Mouse (Mus musculus): ENCODE measurements at regions not wholly inside any gene's neighbourhood (a gene's known extent, or its start where the extent isn't known, plus 50 kb on each side); places are given as distances from the start of the nearest gene placed in this dataset.

- Histone ChIP-seq H3K4me3 (ENCODE audit: low read depth, low read length) (no peak overlapping the region), H3K27ac (ENCODE audit: low read depth, low read length) (no peak overlapping the region), H3K27me3 (replicated peaks; ENCODE audit: control insufficient read depth, insufficient read depth, low read length) (no peaks in the 10 kb centered on the region), H3K9ac (ENCODE audit: low read depth, low read length) (no peak overlapping the region), H3K4me2 (no peak overlapping the region), H3K4me1 (replicated peaks; ENCODE audit: control insufficient read depth, insufficient read depth, low read length) (no peaks in the 10 kb centered on the region), H3K36me3 (ENCODE audit: control insufficient read depth, insufficient read depth, low read length) (no peaks in the 10 kb centered on the region), H3K9me3 (ENCODE audit: control insufficient read depth, low read length) (no peaks in the 10 kb centered on the region)
- DNase-seq (ENCODE audit: low spot score) (no peak), ATAC-seq (replicated peaks; ENCODE audit: low FRiP score) (no peak)
- 46% methylated on average over 6 of the region's 6 CpGs for WGBS
Measured at GRCm38 (mm10) chr8:8869338-8869737, 179.0 kb upstream of the Arglu1 start.

- DNase-seq (ENCODE audit: low spot score) (no peak), ATAC-seq (replicated peaks; ENCODE audit: low FRiP score) (no peak)
- Histone ChIP-seq H3K27me3 (replicated peaks; ENCODE audit: control insufficient read depth, insufficient read depth, low read length) (no peaks in the 10 kb centered on the region), H3K36me3 (ENCODE audit: control insufficient read depth, insufficient read depth, low read length) (no peaks in the 10 kb centered on the region), H3K4me3 (ENCODE audit: low read depth, low read length) (no peak overlapping the region), H3K9ac (ENCODE audit: low read depth, low read length) (no peak overlapping the region), H3K9me3 (ENCODE audit: control insufficient read depth, low read length) (no peaks in the 10 kb centered on the region), H3K27ac (ENCODE audit: low read depth, low read length) (no peak overlapping the region), H3K4me1 (replicated peaks; ENCODE audit: control insufficient read depth, insufficient read depth, low read length) (no peaks in the 10 kb centered on the region), H3K4me2 (no peak overlapping the region)
- WGBS = 58% methylated on average over 8 of the region's 8 CpGs
Measured at GRCm38 (mm10) chr8:8867924-8868323, 177.6 kb upstream of the Arglu1 start.

DNA sequence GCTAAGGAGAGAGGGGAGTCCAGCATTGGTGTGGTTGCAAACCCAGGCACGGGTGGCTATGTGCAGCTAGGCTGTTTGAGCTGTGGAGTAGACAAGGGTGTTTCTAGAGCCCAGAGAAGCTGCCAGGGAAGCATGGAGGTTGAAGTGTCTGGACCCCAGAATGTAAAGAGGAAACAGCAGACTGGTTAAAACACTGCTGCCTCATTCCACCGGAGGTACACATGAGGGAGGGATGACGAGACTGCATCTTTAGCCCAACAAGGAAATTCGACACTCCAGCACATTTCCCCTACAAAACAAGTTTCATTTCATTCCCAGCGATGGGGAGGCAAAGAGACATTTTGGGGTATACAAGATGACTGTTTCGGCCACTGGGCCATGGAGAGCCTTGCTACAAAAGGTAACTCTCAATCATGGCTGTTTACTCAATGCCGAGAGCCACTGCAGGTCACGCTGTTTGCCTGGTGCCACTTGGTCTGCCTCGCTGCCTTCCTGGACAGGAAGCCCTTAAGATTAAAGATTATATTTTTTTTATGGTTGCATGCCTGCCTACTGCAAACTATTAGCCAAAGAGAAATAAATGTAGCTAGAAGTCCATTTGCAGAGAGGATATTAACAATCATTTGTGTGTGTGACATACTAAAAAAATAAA lies 176.9 kb upstream of the Arglu1 start:
- WGBS = 49% methylated on average over 9 of the region's 9 CpGs
- no peaks in the 10 kb centered on the region for H3K36me3 ChIP-seq (ENCODE audit: control insufficient read depth, insufficient read depth, low read length)
- H3K27me3 ChIP-seq (replicated peaks; ENCODE audit: control insufficient read depth, insufficient read depth, low read length) = no peaks in the 10 kb centered on the region
- H3K4me3 ChIP-seq (ENCODE audit: low read depth, low read length) = no peak overlapping the region
- no peak overlapping the region for H3K9ac ChIP-seq (ENCODE audit: low read depth, low read length)
- DNase-seq (ENCODE audit: low spot score) (no peak), ATAC-seq (replicated peaks; ENCODE audit: low FRiP score) (no peak)
- H3K4me2 ChIP-seq = no peak overlapping the region
- H3K4me1 ChIP-seq (replicated peaks; ENCODE audit: control insufficient read depth, insufficient read depth, low read length) = no peaks in the 10 kb centered on the region
- no peaks in the 10 kb centered on the region for H3K9me3 ChIP-seq (ENCODE audit: control insufficient read depth, low read length)
- H3K27ac ChIP-seq (ENCODE audit: low read depth, low read length) = no peak overlapping the region

- Histone ChIP-seq H3K27ac (ENCODE audit: low read depth, low read length) (no peak overlapping the region), H3K9me3 (ENCODE audit: control insufficient read depth, low read length) (no peaks in the 10 kb centered on the region), H3K36me3 (ENCODE audit: control insufficient read depth, insufficient read depth, low read length) (no peaks in the 10 kb centered on the region), H3K4me1 (replicated peaks; ENCODE audit: control insufficient read depth, insufficient read depth, low read length) (no peaks in the 10 kb centered on the region), H3K27me3 (replicated peaks; ENCODE audit: control insufficient read depth, insufficient read depth, low read length) (no peaks in the 10 kb centered on the region), H3K4me3 (ENCODE audit: low read depth, low read length) (no peak overlapping the region), H3K9ac (ENCODE audit: low read depth, low read length) (no peak overlapping the region), H3K4me2 (no peak overlapping the region)
- ATAC-seq (replicated peaks; ENCODE audit: low FRiP score) = no peak
- 89% methylated on average over 6 of the region's 6 CpGs for WGBS
- DNase-seq (ENCODE audit: low spot score) = no peak
Measured at GRCm38 (mm10) chr8:8862767-8863166, 172.4 kb upstream of the Arglu1 start.

GRCm38 (mm10) chr8:8861331-8861940 lies 171.1 kb upstream of the Arglu1 start:
- Histone ChIP-seq H3K4me1 (replicated peaks; ENCODE audit: control insufficient read depth, insufficient read depth, low read length) (no peaks in the 10 kb centered on the region), H3K36me3 (ENCODE audit: control insufficient read depth, insufficient read depth, low read length) (no peaks in the 10 kb centered on the region), H3K27me3 (replicated peaks; ENCODE audit: control insufficient read depth, insufficient read depth, low read length) (no peaks in the 10 kb centered on the region), H3K4me3 (ENCODE audit: low read depth, low read length) (no peak overlapping the region), H3K9ac (ENCODE audit: low read depth, low read length) (no peak overlapping the region), H3K27ac (ENCODE audit: low read depth, low read length) (no peak overlapping the region), H3K9me3 (ENCODE audit: control insufficient read depth, low read length) (no peaks in the 10 kb centered on the region), H3K4me2 (no peak overlapping the region)
- DNase-seq (ENCODE audit: low spot score) = no peak
- ATAC-seq (replicated peaks; ENCODE audit: low FRiP score) = no peak
- 66% methylated on average over 9 of the region's 9 CpGs for WGBS

DNA sequence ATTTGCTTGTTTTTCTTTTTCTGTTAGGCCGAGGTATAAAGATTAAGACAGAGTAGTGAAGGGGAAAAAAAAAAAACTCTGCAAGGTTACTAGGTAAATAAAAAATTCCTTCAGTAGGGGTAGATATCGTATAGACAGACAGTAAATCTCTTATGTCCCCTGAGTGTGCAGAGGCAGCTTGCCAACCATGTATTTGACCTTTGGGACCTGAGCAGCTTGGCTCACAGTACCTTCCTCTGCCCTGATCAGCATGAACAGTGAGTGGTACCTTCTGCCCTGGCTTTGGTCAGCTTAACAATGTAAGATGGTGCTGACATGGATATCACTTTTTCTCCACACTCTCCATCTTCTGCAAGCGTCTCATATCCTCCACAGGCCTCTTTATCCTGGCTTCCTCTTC lies 168.3 kb upstream of the Arglu1 start:
- 56% methylated on average over 3 of the region's 3 CpGs for WGBS
- no peaks in the 10 kb centered on the region for H3K36me3 ChIP-seq (ENCODE audit: control insufficient read depth, insufficient read depth, low read length)

DNA sequence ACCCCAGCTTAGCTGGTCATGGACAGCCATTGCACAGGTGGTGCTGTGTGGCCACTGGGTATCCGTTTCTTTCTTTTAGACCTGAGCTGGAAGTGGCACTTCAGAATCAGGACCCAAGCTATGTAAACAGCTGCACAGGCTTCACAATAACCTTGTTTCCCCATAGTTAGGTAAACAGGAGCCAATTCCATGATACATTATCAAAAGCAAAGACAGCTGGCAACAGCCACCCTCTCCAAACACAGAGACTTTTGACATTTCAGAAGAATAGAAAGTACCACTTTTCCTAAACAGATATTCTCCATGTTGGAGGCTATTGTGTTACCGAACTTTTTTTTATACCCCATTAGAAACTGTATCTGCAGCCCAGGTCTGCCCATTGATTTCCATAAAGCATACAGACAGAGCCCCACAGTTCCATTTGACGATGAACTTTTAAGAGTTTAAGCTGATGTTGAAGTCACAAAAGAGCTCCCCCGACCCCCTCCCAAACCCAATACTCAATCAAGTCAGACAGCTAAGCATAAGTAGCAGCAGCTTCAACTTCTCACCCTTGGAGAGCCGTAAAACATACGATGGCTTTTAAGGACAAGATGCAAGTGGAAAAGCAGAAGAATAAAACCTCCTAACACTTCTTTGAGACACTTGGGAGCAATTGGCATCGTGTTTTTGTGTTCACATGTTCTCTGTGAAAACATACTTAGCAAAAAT lies 162.5 kb upstream of the Arglu1 start:
- Histone ChIP-seq H3K4me1 (replicated peaks; ENCODE audit: control insufficient read depth, insufficient read depth, low read length) (no peaks in the 10 kb centered on the region), H3K27me3 (replicated peaks; ENCODE audit: control insufficient read depth, insufficient read depth, low read length) (no peaks in the 10 kb centered on the region), H3K4me3 (ENCODE audit: low read depth, low read length) (no peak overlapping the region), H3K9me3 (ENCODE audit: control insufficient read depth, low read length) (no peaks in the 10 kb centered on the region), H3K9ac (ENCODE audit: low read depth, low read length) (no peak overlapping the region), H3K27ac (ENCODE audit: low read depth, low read length) (no peak overlapping the region), H3K36me3 (ENCODE audit: control insufficient read depth, insufficient read depth, low read length) (no peaks in the 10 kb centered on the region), H3K4me2 (no peak overlapping the region)
- no peak for ATAC-seq (replicated peaks; ENCODE audit: low FRiP score)
- DNase-seq (ENCODE audit: low spot score) = no peak
- WGBS = 55% methylated on average over 7 of the region's 7 CpGs

More for the DNA sequence above, 168.3 kb upstream of the Arglu1 start:
- ATAC-seq (replicated peaks; ENCODE audit: low FRiP score) = no peak
- DNase-seq (ENCODE audit: low spot score) = no peak
- Histone ChIP-seq H3K4me3 (ENCODE audit: low read depth, low read length) (no peak overlapping the region), H3K27ac (ENCODE audit: low read depth, low read length) (no peak overlapping the region), H3K4me1 (replicated peaks; ENCODE audit: control insufficient read depth, insufficient read depth, low read length) (no peaks in the 10 kb centered on the region), H3K9me3 (ENCODE audit: control insufficient read depth, low read length) (no peaks in the 10 kb centered on the region), H3K4me2 (no peak overlapping the region), H3K27me3 (replicated peaks; ENCODE audit: control insufficient read depth, insufficient read depth, low read length) (no peaks in the 10 kb centered on the region), H3K9ac (ENCODE audit: low read depth, low read length) (no peak overlapping the region)

DNA sequence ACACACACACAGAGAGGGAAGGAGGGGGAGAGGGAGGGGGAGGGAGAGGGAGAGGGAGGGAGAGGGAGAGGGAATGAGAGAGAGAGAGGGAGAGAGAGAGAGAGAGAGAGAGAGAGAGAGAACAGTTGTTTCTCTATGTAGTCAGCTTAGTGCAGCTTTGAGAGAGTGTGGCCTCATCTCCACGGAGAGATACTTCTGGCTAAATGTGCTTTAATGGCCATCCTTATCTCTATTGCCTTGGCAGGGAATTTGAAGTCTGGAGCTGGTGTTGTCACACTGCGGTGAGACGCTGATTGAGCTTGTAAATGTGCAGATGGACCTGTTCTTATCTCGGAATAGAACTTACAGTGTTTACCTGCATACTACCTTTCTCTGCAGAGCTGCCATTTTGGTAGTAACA lies 160.9 kb upstream of the Arglu1 start:
- no peak for DNase-seq (ENCODE audit: low spot score)

DNA sequence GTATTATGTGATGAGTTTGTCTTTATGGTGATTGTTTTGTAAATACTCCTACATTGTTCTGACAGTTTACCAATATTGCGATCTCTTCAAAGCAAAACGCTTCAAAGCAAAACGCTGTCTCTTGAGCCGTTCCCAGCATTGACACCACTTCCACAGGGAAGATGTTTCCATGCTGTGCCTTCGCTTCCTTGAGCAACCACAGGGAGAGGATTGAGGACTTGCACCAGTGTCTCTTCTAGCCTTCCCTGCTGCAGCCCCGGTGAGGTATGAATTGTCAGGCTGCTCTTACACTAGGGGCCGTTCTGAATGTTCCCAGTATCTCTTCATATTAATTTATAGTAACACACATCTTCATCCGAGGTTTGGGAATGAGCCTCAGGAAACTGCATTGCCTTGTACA lies 160.4 kb upstream of the Arglu1 start:
- Histone ChIP-seq H3K36me3 (ENCODE audit: control insufficient read depth, insufficient read depth, low read length) (no peaks in the 10 kb centered on the region), H3K4me2 (no peak overlapping the region), H3K9me3 (ENCODE audit: control insufficient read depth, low read length) (no peaks in the 10 kb centered on the region), H3K27ac (ENCODE audit: low read depth, low read length) (no peak overlapping the region), H3K9ac (ENCODE audit: low read depth, low read length) (no peak overlapping the region), H3K4me3 (ENCODE audit: low read depth, low read length) (no peak overlapping the region), H3K4me1 (replicated peaks; ENCODE audit: control insufficient read depth, insufficient read depth, low read length) (no peaks in the 10 kb centered on the region), H3K27me3 (replicated peaks; ENCODE audit: control insufficient read depth, insufficient read depth, low read length) (no peaks in the 10 kb centered on the region)
- ATAC-seq (replicated peaks; ENCODE audit: low FRiP score) = no peak
- DNase-seq (ENCODE audit: low spot score) = no peak
- WGBS = 54% methylated on average over 8 of the region's 8 CpGs

More for the DNA sequence above, 160.9 kb upstream of the Arglu1 start:
- no peak for ATAC-seq (replicated peaks; ENCODE audit: low FRiP score)
- Histone ChIP-seq H3K36me3 (ENCODE audit: control insufficient read depth, insufficient read depth, low read length) (no peaks in the 10 kb centered on the region), H3K9me3 (ENCODE audit: control insufficient read depth, low read length) (no peaks in the 10 kb centered on the region), H3K9ac (ENCODE audit: low read depth, low read length) (no peak overlapping the region), H3K4me2 (no peak overlapping the region), H3K4me3 (ENCODE audit: low read depth, low read length) (no peak overlapping the region), H3K27ac (ENCODE audit: low read depth, low read length) (no peak overlapping the region), H3K27me3 (replicated peaks; ENCODE audit: control insufficient read depth, insufficient read depth, low read length) (no peaks in the 10 kb centered on the region), H3K4me1 (replicated peaks; ENCODE audit: control insufficient read depth, insufficient read depth, low read length) (no peaks in the 10 kb centered on the region)
- 35% methylated on average over 4 of the region's 4 CpGs for WGBS

All from liver, embryonic 11.5 days (tissue).